Mouse (Mus musculus): ENCODE data around the gene Kazn. TPM values are rescaled to one million over a fixed set of nuclear protein-coding genes. Genes with fewer than 3 reads are reported as not detected.

Kazn gene
- total RNA-seq, 2 experiments from 2014 or later = 17.0 to 23.0 TPM

- DNase-seq = no peak
Measured at GRCm38 (mm10) chr4:142242164-142242563, 3.0 kb upstream of the Kazn start.

GRCm38 (mm10) chr4:142240874-142241273, 1.7 kb upstream of the Kazn start:
- DNase-seq = no peak

- peak; percentile 82 for DNase-seq
Measured at GRCm38 (mm10) chr4:142238486-142239239, 538 bp downstream of the Kazn start.

GRCm38 (mm10) chr4:142238041-142238440, 1.2 kb downstream of the Kazn start:
- peak; percentile 60 for DNase-seq

GRCm38 (mm10) chr4:142236681-142237080, 2.5 kb downstream of the Kazn start:
- DNase-seq = no peak

- no peak for DNase-seq
Measured at GRCm38 (mm10) chr4:142235426-142235825, 3.8 kb downstream of the Kazn start.

GRCm38 (mm10) chr4:142234828-142235227, 4.4 kb downstream of the Kazn start:
- DNase-seq = no peak

GRCm38 (mm10) chr4:142228821-142229575, 10.2 kb downstream of the Kazn start:
- DNase-seq = no peak

- no peak for DNase-seq
Measured at GRCm38 (mm10) chr4:142223898-142224645, 15.1 kb downstream of the Kazn start.

- no peak for DNase-seq
Measured at GRCm38 (mm10) chr4:142222385-142222784, 16.8 kb downstream of the Kazn start.

GRCm38 (mm10) chr4:142221757-142222072, 17.5 kb downstream of the Kazn start:
- no peak for DNase-seq

- no peak for DNase-seq
Measured at GRCm38 (mm10) chr4:142221025-142221756, 18.0 kb downstream of the Kazn start.

GRCm38 (mm10) chr4:142218997-142219396, 20.2 kb downstream of the Kazn start:
- no peak for DNase-seq

- no peak for DNase-seq
Measured at GRCm38 (mm10) chr4:142217048-142217447, 22.2 kb downstream of the Kazn start.

- DNase-seq = peak; percentile 54
Measured at GRCm38 (mm10) chr4:142215760-142216159, 23.4 kb downstream of the Kazn start.

- no peak for DNase-seq
Measured at GRCm38 (mm10) chr4:142214532-142214931, 24.7 kb downstream of the Kazn start.

GRCm38 (mm10) chr4:142212425-142212824, 26.8 kb downstream of the Kazn start:
- no peak for DNase-seq

GRCm38 (mm10) chr4:142209884-142210283, 29.3 kb downstream of the Kazn start:
- DNase-seq = no peak

- no peak for DNase-seq
Measured at GRCm38 (mm10) chr4:142209476-142209875, 29.7 kb downstream of the Kazn start.

GRCm38 (mm10) chr4:142205693-142206092, 33.5 kb downstream of the Kazn start:
- DNase-seq = no peak

GRCm38 (mm10) chr4:142196626-142197025, 42.6 kb downstream of the Kazn start:
- DNase-seq = peak; percentile 55

GRCm38 (mm10) chr4:142193780-142194179, 45.4 kb downstream of the Kazn start:
- DNase-seq = no peak
